Mouse (Mus musculus) bone marrow macrophage, adult 2 months (primary cell): Measurements from ENCODE around the gene Slc25a19. TPM values are rescaled to one million over a fixed set of nuclear protein-coding genes. Genes with fewer than 3 reads are reported as not detected.
A peak's percentile ranks its signal among the peaks of the same experiment; 100 is the strongest.

Experiments
- H3K27ac ChIP-seq: 2 replicates; pipeline ENCODE4 v1.5.1; 2012; ENCODE audit warnings: low read depth, low read length; ENCODE audit not compliant: insufficient read depth
- H3K4me1 ChIP-seq: 2 replicates; pipeline ENCODE4 v1.6.1; 2012; ENCODE audit warnings: low read length; ENCODE audit not compliant: control insufficient read depth, insufficient read depth
- H3K4me3 ChIP-seq: 2 replicates; pipeline ENCODE4 v1.5.1; 2012; ENCODE audit warnings: mild to moderate bottlenecking, low read length, moderate library complexity; ENCODE audit not compliant: insufficient read depth
- CTCF ChIP-seq: IDR thresholded peaks from 2 replicates; pipeline ENCODE4 v1.5.1; 2012; ENCODE audit warnings: low read depth, mild to moderate bottlenecking, low read length, moderate library complexity
- POLR2A ChIP-seq: IDR thresholded peaks from 2 replicates; pipeline ENCODE4 v1.6.1; 2012; ENCODE audit warnings: mild to moderate bottlenecking, low read depth, low read length, borderline replicate concordance
- polyA plus RNA-seq: library from polyadenylated mRNA; stranded (reverse); fragments of >200 nt; gene quantifications from 2 replicates; pipeline ENCODE4 v1.2.4, GENCODE M21; 2012; ENCODE audit not compliant: missing spikeins, insufficient read depth, insufficient read length

The Slc25a19 gene
- polyA plus RNA-seq, 1 experiment, result 37.0 TPM

DNA sequence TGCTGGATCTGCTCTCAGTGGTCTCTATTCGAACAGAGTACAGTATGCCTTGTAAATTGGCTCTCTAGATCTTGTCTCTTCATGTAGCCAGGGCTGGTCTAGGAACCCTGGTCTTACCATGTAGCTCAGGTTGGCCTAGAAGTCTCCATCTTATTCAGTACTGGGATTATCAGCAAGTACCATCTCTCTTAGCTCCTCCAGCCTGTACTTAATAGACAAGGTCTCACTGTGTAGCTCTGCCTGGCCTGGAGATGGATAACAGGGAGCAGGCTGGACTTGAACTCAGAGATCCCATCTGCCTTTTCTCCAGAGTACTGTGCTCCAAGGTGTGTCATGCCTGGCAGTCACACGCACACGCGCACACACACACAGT is 13.6 kb upstream of the Slc25a19 start:
- Histone ChIP-seq H3K4me1 (peaks cover 32% of the 10 kb centered on the region), H3K27ac (0 out of 2 replicates have a peak overlapping the region, but pooled peaks have one; percentile 5), H3K4me3 (no peak overlapping the region)
- TF ChIP-seq POLR2A (no peak), CTCF (no peak)

DNA sequence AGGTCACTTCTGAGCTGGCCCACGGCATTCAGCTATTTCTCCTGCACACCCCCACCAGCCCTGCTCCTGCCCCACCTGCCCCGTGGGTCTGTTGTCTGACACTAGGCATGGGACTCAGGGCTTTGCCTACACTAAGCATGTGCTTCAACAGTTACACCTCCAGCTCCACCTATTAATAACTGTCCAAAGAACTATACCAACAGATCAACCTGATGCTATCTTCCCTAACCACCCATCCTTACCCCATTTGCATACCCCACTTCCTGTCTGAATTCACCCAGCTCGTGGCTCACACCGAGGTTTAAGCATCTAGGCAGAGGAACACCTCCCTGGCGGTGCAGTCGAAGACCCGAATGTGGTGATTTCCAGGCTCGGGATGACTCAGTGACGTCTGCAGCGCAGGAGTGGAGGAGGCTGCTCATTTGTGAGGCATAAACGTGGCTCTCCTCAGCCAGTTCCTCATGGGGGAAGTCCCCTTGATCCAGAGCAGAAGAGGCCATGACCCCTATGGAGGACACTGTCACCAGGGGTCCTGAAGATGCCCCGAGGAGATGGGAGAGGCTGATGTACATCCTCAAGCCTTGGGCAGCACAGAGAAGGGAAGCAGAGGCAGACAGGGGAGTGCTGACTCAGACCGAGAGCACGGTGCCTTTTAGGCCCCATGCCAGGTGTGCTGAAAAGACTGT is 13.0 kb upstream of the Slc25a19 start:
- no peak overlapping the region for H3K4me3 ChIP-seq
- peak overlapping the region; percentile 5; the same call in 1 of the 2 replicates for H3K27ac ChIP-seq
- peaks cover 32% of the 10 kb centered on the region for H3K4me1 ChIP-seq
- TF ChIP-seq POLR2A, result no peak

DNA sequence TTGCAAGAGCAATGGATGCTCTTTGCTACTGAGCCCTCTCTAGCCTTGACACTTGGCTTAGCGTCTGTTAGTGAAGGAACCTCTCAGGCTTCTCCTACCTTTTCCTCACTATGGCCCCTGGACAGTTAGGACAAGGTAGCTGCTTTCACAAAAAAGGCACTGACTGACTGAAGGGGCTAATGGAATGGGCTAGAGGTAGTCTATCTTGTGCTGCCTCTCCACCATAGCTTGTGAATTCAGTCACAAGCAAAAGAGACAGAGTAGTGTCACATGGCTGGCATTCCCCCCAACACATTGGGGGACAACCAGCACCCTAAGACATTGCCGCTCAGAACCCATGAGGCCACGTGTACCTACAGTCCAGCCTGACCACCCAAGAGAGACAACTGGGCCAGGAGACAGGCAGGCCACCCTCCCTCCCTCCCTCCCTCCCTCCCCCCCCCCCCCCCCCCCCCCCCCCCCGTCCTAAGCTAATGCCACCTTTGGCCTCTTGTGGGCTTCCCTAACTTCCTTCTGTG is 12.3 kb upstream of the Slc25a19 start:
- Histone ChIP-seq H3K4me1 (peaks cover 32% of the 10 kb centered on the region), H3K4me3 (no peak overlapping the region), H3K27ac (no peak overlapping the region)
- no peak for TF ChIP-seq CTCF
- no peak for TF ChIP-seq POLR2A

DNA sequence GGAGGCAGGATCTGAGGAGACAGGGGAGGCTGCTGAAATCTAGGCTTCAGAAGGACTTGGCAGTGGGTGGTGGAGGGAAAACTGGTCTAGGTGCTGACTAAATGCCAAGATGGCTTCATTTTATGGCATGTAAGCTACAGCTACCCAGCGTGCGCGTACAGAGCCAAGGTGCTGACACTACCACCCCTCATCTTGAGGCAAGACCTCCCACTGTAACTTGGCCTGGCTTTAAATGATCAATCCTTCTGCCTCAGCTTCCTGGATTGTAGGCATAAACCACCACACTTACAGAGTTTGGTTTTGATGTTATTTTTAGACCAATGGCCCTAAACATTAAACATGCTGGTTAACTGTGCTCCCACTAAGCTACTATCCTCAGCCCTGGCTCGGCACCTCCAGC is 11.4 kb upstream of the Slc25a19 start:
- TF ChIP-seq POLR2A, result no peak
- no peak for TF ChIP-seq CTCF
- Histone ChIP-seq H3K4me3 (no peak overlapping the region), H3K27ac (peak overlapping the region; percentile 79), H3K4me1 (peaks cover 36% of the 10 kb centered on the region)

DNA sequence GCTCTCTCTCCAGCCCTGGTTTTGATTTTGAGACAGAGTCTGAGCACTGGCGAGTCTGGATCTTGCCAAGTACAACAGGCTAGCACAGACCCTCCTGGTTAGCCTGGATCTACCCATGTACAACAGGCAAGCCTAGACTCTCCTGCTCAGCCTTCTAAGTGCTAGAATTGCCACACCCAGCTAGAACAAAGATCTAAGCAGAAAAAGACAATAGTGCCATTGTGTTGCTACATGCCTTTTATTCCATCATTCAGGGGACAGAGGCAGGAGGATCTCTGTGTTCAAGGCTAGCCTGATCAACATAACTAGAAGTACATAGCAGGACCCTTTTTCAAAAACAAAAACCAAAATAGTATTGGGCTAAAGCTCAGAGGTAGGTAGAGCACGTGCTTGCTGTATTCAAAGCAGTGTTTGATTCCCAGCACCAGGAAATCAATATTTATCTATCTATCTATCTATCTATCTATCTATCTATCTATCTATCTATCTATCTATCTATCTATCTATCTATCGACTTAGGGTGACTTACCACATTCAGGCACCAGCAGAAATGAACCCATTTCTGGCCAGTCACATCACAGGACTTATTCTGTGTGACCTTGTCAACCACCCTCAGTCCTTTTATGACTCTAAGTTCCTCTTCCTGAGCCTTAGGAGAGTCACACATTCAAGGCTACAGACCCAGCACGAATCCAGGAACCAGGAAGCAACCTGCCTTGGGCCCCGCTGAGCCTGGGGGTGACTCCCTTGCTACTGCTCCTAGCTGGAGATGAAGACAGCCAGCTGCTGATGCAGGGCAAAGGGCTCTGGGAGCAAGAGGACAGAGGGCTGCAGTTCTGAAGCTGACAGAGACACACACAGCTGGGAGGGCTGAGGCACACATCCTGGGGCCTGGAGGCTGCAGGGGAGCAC is 10.7 kb upstream of the Slc25a19 start:
- Histone ChIP-seq H3K27ac (peak overlapping the region; percentile 79), H3K4me1 (peaks cover 44% of the 10 kb centered on the region)
- TF ChIP-seq CTCF, result no peak
- TF ChIP-seq POLR2A, result no peak

DNA sequence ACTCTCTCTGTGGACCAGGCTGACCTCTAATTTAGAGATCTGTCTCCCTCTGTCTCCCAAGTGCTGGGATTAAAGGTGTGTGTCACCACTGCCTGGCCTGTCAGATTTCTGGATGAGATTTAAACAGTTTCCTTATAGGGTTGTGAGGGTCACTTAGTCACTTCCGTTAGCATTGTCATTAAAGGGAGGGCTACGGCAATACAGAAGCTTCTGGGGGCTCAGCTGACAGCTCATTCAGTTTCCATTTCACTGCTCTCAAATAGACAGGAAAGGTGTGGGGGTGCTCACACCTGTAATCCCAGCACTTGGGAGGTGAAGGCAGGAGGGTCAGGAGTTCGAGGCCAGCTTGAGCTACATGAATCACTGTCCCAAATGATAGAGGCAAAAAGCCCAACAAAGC is 8.9 kb upstream of the Slc25a19 start:
- no peak overlapping the region for H3K4me3 ChIP-seq
- no peak overlapping the region for H3K27ac ChIP-seq
- TF ChIP-seq CTCF (no peak), POLR2A (no peak)
- H3K4me1 ChIP-seq, result peaks cover 58% of the 10 kb centered on the region

More for the DNA sequence above, 10.7 kb upstream of the Slc25a19 start:
- H3K4me3 ChIP-seq, result no peak overlapping the region

DNA sequence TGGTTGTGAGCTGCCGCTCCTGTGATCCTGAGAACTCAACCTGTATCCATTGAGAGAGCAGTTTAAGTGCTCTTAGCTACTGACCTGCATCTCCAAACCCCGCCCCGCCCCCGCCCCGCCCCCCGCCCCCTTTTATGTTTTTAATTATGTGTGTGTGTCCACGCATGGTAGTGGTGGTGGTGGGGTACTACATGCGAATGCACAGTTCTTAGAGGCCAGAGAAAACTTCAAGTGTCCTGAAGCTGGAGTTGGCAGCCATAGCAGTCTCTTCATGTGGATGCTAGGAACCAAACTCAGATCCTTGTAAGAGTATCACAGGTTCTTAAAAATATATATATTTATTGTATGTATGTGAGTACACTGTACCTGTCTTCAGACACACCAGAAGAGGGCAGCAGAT is 7.4 kb upstream of the Slc25a19 start:
- H3K4me1 ChIP-seq, result peaks cover 51% of the 10 kb centered on the region
- H3K27ac ChIP-seq, result no peak overlapping the region
- TF ChIP-seq POLR2A, result no peak
- TF ChIP-seq CTCF, result no peak
- no peak overlapping the region for H3K4me3 ChIP-seq

DNA sequence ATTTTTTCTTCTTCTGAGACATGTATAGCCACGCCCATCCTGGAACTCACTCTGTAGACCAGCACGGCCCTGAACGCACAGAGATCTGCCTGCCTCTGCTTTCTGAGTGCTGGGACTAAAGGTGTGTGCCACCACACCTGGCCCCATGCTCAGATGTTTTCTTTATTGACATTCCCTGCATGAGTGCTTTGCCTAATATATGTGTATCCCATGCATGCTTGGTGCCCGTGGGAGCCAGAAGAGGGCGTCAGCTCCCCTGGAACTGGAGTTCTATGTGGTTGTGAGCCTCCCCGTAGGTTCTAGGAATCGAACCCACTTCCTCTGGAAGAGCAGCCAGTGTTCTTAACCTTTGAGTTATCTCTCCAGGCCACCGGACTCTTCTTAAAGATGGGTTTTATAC is 6.9 kb upstream of the Slc25a19 start:
- H3K27ac ChIP-seq, result no peak overlapping the region
- H3K4me3 ChIP-seq, result no peak overlapping the region
- H3K4me1 ChIP-seq, result peaks cover 51% of the 10 kb centered on the region
- TF ChIP-seq POLR2A, result no peak
- no peak for TF ChIP-seq CTCF

DNA sequence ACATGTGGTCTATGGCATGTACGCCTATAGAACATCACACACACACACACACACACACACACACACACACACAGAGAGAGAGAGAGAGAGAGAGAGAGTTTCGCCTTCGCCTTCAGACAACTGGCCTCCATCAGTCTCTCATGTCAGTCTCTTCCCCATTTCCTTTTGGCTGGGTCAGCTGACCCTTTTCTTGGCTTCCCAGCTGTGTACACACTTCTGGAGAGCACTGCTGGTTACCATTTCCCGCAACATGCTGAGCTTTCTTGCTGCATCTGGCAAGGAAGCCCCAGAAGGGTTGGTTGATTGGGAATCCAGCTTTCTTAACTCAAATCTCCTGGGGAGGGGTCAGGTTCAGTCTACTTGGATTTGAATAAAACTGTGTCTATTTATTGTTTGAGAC is 6.0 kb upstream of the Slc25a19 start:
- Histone ChIP-seq H3K4me1 (peaks cover 46% of the 10 kb centered on the region), H3K27ac (peak overlapping the region; percentile 51), H3K4me3 (no peak overlapping the region)
- TF ChIP-seq POLR2A, result no peak
- no peak for TF ChIP-seq CTCF

DNA sequence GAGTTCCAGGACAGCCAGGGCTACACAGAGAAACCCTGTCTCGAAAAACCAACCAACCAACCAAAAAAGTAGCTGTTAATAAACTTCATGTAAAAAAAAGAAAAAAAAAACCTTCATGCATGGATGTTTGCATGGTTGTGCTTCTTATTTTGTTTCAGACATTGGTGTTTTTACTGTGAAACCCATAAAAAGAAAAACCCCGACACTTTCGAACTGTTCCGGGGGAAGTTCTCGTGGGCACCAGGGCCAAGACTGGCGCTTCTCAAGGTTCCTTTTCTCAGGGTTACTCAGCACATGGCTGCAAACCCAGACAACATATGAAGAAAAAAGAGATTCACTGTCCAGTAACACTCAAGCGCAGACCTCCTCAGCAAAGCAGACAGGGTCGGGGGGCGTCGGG is 4.8 kb upstream of the Slc25a19 start:
- Histone ChIP-seq H3K27ac (peak overlapping the region; percentile 73), H3K4me3 (no peak overlapping the region), H3K4me1 (peaks cover 41% of the 10 kb centered on the region)
- TF ChIP-seq POLR2A (no peak), CTCF (no peak)
